Mouse (Mus musculus): ENCODE results near the gene Nae1. TPM values are rescaled to one million over a fixed set of nuclear protein-coding genes. Genes with fewer than 3 reads are reported as not detected.

Gene Nae1
- polyA plus RNA-seq (2012), result 7.5 and 9.9 TPM in 2 replicates

GRCm38 (mm10) chr8:104533971-104534778 lies at the start of gene Nae1, which contains the start of gene Car7:
Gene Nae1, minus strand, starts transcription at chr8:104534637.
Gene Car7, plus strand, starts transcription at chr8:104534689.

GRCm38 (mm10) chr8:104509061-104510006 lies 25.1 kb downstream of the Nae1 start, which contains the start of gene Terb1:
Gene Terb1, minus strand, starts transcription at chr8:104509910.

Other genes with a start within 250 kb of the Nae1 start
- gene Cmtm2a, start 241.5 kb downstream of the Nae1 start, polyA plus RNA-seq (2012), result not detected in 2 replicates
- gene Gm45711, start 224.6 kb downstream of the Nae1 start, polyA plus RNA-seq (2012), result not detected in 2 replicates
- not detected in 2 replicates for gene Cmtm1, start 224.5 kb downstream of the Nae1 start, polyA plus RNA-seq (2012)
- gene Gm11020, start 213.1 kb downstream of the Nae1 start, polyA plus RNA-seq (2012), result not detected in 2 replicates
- not detected in 2 replicates for gene Cmtm2b, start 212.4 kb downstream of the Nae1 start, polyA plus RNA-seq (2012)
- 79.5 and 81.5 TPM in 2 replicates for gene Cmtm3, start 195.2 kb downstream of the Nae1 start, polyA plus RNA-seq (2012)
- 0.90 and 0.96 TPM in 2 replicates for gene Cmtm4, start 138.8 kb downstream of the Nae1 start, polyA plus RNA-seq (2012)
- 13.9 and 20.8 TPM in 2 replicates for gene Dync1li2, start 91.6 kb downstream of the Nae1 start, polyA plus RNA-seq (2012)
- gene Terb1, start 24.7 kb downstream of the Nae1 start, polyA plus RNA-seq (2012), result 0.03 TPM in 1 of 2 replicates, not detected in the other
- gene Car7, start 52 bp upstream of the Nae1 start, polyA plus RNA-seq (2012), result 0.45 and 0.70 TPM in 2 replicates
- 1.8 and 2.4 TPM in 2 replicates for gene Pdp2, start 56.8 kb upstream of the Nae1 start, polyA plus RNA-seq (2012)
- gene Cdh16, start 89.8 kb upstream of the Nae1 start, polyA plus RNA-seq (2012), result not detected in 2 replicates
- gene Rrad, start 96.7 kb upstream of the Nae1 start, polyA plus RNA-seq (2012), result 16.0 and 22.6 TPM in 2 replicates
- 47.3 and 61.0 TPM in 2 replicates for gene Ciao2b, start 107.3 kb upstream of the Nae1 start, polyA plus RNA-seq (2012)
- gene Ces2a, start 199.4 kb upstream of the Nae1 start, polyA plus RNA-seq (2012), result not detected in 2 replicates